Mouse (Mus musculus): Measurements from ENCODE around the gene Vmn2r88.

GRCm38 (mm10) chr14:51385741-51386140 lies 24.9 kb upstream of the Vmn2r88 start:
- TF ChIP-seq EP300 (IDR thresholded peaks at IDR 0.05) (no peak), CTCF (IDR thresholded peaks at IDR 0.05) (no peak)

All from lung, postnatal 0 days (tissue).